Mouse (Mus musculus) cerebellum, postnatal 36 days (tissue): ENCODE results near the gene Slc28a1.
"Not testable (repeated sequence)": the region's sequence is repeated elsewhere in the genome, so short reads cannot be mapped to it uniquely, and the experiment has no call there.

ENCODE experiments used
- DNase-seq, 2 experiments: peaks; one replicate each; pipeline ENCODE4 v3.0.0; 2021 to 2022; ENCODE audit warnings: mixed read lengths in 2 of 2

Slc28a1 gene

GRCm38 (mm10) chr7:81173931-81174330 is 59.3 kb downstream of the Slc28a1 start:
- no peak for DNase-seq

GRCm38 (mm10) chr7:81174654-81175053 is 60.1 kb downstream of the Slc28a1 start:
- DNase-seq, result no peak

- no peak for DNase-seq
Observed at GRCm38 (mm10) chr7:81176187-81176769, 61.7 kb downstream of the Slc28a1 start.

GRCm38 (mm10) chr7:81179494-81179893 is 64.9 kb downstream of the Slc28a1 start:
- DNase-seq, result no peak

GRCm38 (mm10) chr7:81182492-81183175 is 68.0 kb downstream of the Slc28a1 start:
- DNase-seq, result no peak

- no peak for DNase-seq
Observed at GRCm38 (mm10) chr7:81183181-81183580, 68.6 kb downstream of the Slc28a1 start.

GRCm38 (mm10) chr7:81184136-81184535 is 69.5 kb downstream of the Slc28a1 start:
- no peak for DNase-seq

GRCm38 (mm10) chr7:81184651-81185050 is 70.1 kb downstream of the Slc28a1 start:
- DNase-seq, result no peak

- peak; percentile 19 to 24 for DNase-seq
Observed at GRCm38 (mm10) chr7:81186036-81186435, 71.4 kb downstream of the Slc28a1 start.

GRCm38 (mm10) chr7:81189180-81189579 is 74.6 kb downstream of the Slc28a1 start:
- DNase-seq, result no peak

GRCm38 (mm10) chr7:81195509-81195908 is 80.9 kb downstream of the Slc28a1 start:
- no peak for DNase-seq

- DNase-seq, result no peak
Observed at GRCm38 (mm10) chr7:81196796-81197195, 82.2 kb downstream of the Slc28a1 start.

GRCm38 (mm10) chr7:81198538-81198937 is 83.9 kb downstream of the Slc28a1 start:
- DNase-seq, result no peak

- no peak for DNase-seq
Observed at GRCm38 (mm10) chr7:81199109-81199508, 84.5 kb downstream of the Slc28a1 start.

GRCm38 (mm10) chr7:81199757-81200156 is 85.2 kb downstream of the Slc28a1 start:
- no peak for DNase-seq

- no peak for DNase-seq
Observed at GRCm38 (mm10) chr7:81202389-81202788, 87.8 kb downstream of the Slc28a1 start.

- not testable (repeated sequence) for DNase-seq
Observed at GRCm38 (mm10) chr7:81203576-81203975, 89.0 kb downstream of the Slc28a1 start.

GRCm38 (mm10) chr7:81208944-81209343 is 94.3 kb downstream of the Slc28a1 start:
- DNase-seq, result peak; percentile 26 to 36

GRCm38 (mm10) chr7:81209979-81210685 is 95.5 kb downstream of the Slc28a1 start:
- DNase-seq, result no peak

- DNase-seq, result no peak
Observed at GRCm38 (mm10) chr7:81211760-81212159, 97.2 kb downstream of the Slc28a1 start.

- peak in 1 of 2 experiments; percentile 4 for DNase-seq
Observed at GRCm38 (mm10) chr7:81212261-81212681, 97.7 kb downstream of the Slc28a1 start.

- DNase-seq, result peak; percentile 34 to 51
Observed at GRCm38 (mm10) chr7:81212697-81213346, 98.2 kb downstream of the Slc28a1 start.
